Mouse (Mus musculus) megakaryocyte-erythroid progenitor cell, adult 5-6 weeks (primary cell): ENCODE results near the gene Olfr1234. TPM values are rescaled to one million over a fixed set of nuclear protein-coding genes. Genes with fewer than 3 reads are reported as not detected.

Experiments
- ATAC-seq: replicated peaks from 2 replicates; pipeline ENCODE4 v1.8.0; 2016; ENCODE audit warnings: mild to moderate bottlenecking, inconsistent platforms; ENCODE audit not compliant: severe bottlenecking, poor library complexity, low FRiP score, low TSS enrichment
- total RNA-seq, 2 experiments: library from RNA; stranded (forward) in 1 of 2; stranded (reverse) in 1 of 2; fragments of 200-1000, 215-1000 nt in 1 of 2; fragments of >200 nt in 1 of 2; fragmentation: Nextera tagmentation in 1 of 2; gene quantifications; 2 replicates each; pipeline ENCODE4 v1.2.3; 2014 to 2017

The Olfr1234 gene
- total RNA-seq (2014; fragmentation: Nextera tagmentation): not detected in 2 replicates
- total RNA-seq (2017): not detected in 2 replicates

DNA sequence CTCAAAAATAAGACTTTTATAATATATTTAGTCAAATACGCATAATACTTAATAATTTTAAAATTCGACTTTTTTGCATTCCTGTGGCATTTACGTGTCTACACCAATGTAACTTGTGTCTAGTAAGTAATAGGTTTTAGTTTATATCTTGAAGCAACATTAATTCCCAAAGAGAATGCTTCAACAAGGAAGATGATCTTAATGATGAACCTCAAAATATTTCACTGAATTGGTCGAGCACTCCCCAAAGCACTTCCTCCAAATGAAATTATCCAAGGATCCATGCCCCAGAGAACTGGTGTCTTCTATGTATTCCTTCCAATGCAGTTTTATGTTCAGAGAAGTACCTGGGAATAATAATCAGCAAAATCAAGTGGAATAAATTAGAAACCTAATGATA, at the start of gene Olfr1234:
TSS of gene Olfr1234 (minus strand) at position 101 of the 400 bp plus-strand sequence.
- no peak for ATAC-seq

DNA sequence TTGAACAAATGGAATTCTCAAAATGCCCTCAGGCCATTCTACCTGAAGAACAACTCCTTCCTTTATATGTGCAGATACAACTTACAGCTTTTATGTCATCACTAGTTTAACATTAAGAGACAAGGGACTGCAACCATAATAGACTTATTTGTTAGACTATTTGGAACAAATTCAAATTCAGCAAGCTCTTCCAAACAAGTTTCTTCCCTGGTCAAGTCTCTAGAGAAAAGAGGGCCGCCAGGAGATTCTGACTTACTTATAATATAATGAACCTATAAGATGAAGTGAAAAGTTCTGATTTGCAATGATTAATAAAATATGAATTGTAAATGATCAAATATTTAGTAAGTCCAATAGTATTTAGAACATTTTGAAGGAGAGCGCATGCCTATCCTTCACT, 44.9 kb upstream of the Olfr1234 start, which contains the start of gene Olfr1238:
TSS of gene Olfr1238 (minus strand) at position 101 of the 400 bp plus-strand sequence.
- no peak for ATAC-seq

DNA sequence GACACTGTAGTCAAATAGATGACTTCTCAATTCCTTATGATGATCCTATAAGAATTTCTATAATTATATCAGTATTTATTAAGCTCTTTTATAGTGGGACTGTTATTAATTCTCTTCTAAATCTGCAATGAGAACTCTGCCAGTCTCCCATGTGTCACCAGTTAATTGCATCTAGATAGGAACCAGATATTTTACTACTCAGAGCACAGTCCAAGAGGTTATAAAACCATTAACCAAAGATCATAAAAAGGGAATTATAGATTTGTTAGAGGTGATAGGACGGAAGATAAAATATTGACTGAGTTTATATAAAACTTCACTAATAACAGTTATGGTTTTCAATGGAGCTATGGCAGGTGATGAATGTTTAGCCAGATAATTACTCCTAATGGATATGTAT, 36.2 kb upstream of the Olfr1234 start:
- ATAC-seq: no peak

GRCm38 (mm10) chr2:89342298-89342697, 22.4 kb downstream of the Olfr1234 start, which contains the start of gene Olfr1233:
TSS of gene Olfr1233 (minus strand) at chr2:89342398.
- no peak for ATAC-seq

GRCm38 (mm10) chr2:89329575-89329974, 35.1 kb downstream of the Olfr1234 start, which contains the start of gene Olfr1232:
TSS of gene Olfr1232 (minus strand) at chr2:89329675.
- no peak for ATAC-seq

Other genes with a start within 250 kb of the Olfr1234 start
- gene Olfr1221, start 247.6 kb downstream of the Olfr1234 start, total RNA-seq (2014; fragmentation: Nextera tagmentation): not detected in 2 replicates
- not detected in 2 replicates for gene Olfr1221, start 247.6 kb downstream of the Olfr1234 start, total RNA-seq (2017)
- not detected in 2 replicates for gene Olfr1222, start 231.8 kb downstream of the Olfr1234 start, total RNA-seq (2014; fragmentation: Nextera tagmentation)
- gene Olfr1222, start 231.8 kb downstream of the Olfr1234 start, total RNA-seq (2017): not detected in 2 replicates
- not detected in 2 replicates for gene Olfr1223, start 213.3 kb downstream of the Olfr1234 start, total RNA-seq (2014; fragmentation: Nextera tagmentation)
- gene Olfr1223, start 213.3 kb downstream of the Olfr1234 start, total RNA-seq (2017): not detected in 2 replicates
- gene Olfr1224-ps1, start 200.8 kb downstream of the Olfr1234 start, total RNA-seq (2014; fragmentation: Nextera tagmentation): not detected in 2 replicates
- not detected in 2 replicates for gene Olfr1224-ps1, start 200.8 kb downstream of the Olfr1234 start, total RNA-seq (2017)
- not detected in 2 replicates for gene Olfr1225, start 190.2 kb downstream of the Olfr1234 start, total RNA-seq (2014; fragmentation: Nextera tagmentation)
- gene Olfr1225, start 190.2 kb downstream of the Olfr1234 start, total RNA-seq (2017): not detected in 2 replicates
- gene Olfr1226, start 164.8 kb downstream of the Olfr1234 start, total RNA-seq (2014; fragmentation: Nextera tagmentation): not detected in 2 replicates
- not detected in 2 replicates for gene Olfr1226, start 164.8 kb downstream of the Olfr1234 start, total RNA-seq (2017)
- not detected in 2 replicates for gene Olfr1228, start 110.8 kb downstream of the Olfr1234 start, total RNA-seq (2014; fragmentation: Nextera tagmentation)
- gene Olfr1228, start 110.8 kb downstream of the Olfr1234 start, total RNA-seq (2017): not detected in 2 replicates
- gene Olfr1229, start 76.9 kb downstream of the Olfr1234 start, total RNA-seq (2014; fragmentation: Nextera tagmentation): not detected in 2 replicates
- gene Olfr1229, start 76.9 kb downstream of the Olfr1234 start, total RNA-seq (2017): not detected in 2 replicates
- gene Olfr1230, start 67.6 kb downstream of the Olfr1234 start, total RNA-seq (2014; fragmentation: Nextera tagmentation): not detected in 2 replicates
- not detected in 2 replicates for gene Olfr1230, start 67.6 kb downstream of the Olfr1234 start, total RNA-seq (2017)
- gene Olfr1231, start 57.8 kb downstream of the Olfr1234 start, total RNA-seq (2014; fragmentation: Nextera tagmentation): not detected in 2 replicates
- not detected in 2 replicates for gene Olfr1231, start 57.8 kb downstream of the Olfr1234 start, total RNA-seq (2017)
- not detected in 2 replicates for gene Olfr1232, start 35.2 kb downstream of the Olfr1234 start, total RNA-seq (2014; fragmentation: Nextera tagmentation)
- not detected in 2 replicates for gene Olfr1232, start 35.2 kb downstream of the Olfr1234 start, total RNA-seq (2017)
- gene Olfr1233, start 22.5 kb downstream of the Olfr1234 start, total RNA-seq (2014; fragmentation: Nextera tagmentation): not detected in 2 replicates
- not detected in 2 replicates for gene Olfr1233, start 22.5 kb downstream of the Olfr1234 start, total RNA-seq (2017)
- gene Olfr1238, start 44.8 kb upstream of the Olfr1234 start, total RNA-seq (2014; fragmentation: Nextera tagmentation): not detected in 2 replicates
- gene Olfr1238, start 44.8 kb upstream of the Olfr1234 start, total RNA-seq (2017): not detected in 2 replicates
- gene Olfr1239, start 55.5 kb upstream of the Olfr1234 start, total RNA-seq (2014; fragmentation: Nextera tagmentation): not detected in 2 replicates
- gene Olfr1239, start 55.5 kb upstream of the Olfr1234 start, total RNA-seq (2017): not detected in 2 replicates
- gene Olfr1240, start 78.1 kb upstream of the Olfr1234 start, total RNA-seq (2014; fragmentation: Nextera tagmentation): not detected in 2 replicates
- gene Olfr1240, start 78.1 kb upstream of the Olfr1234 start, total RNA-seq (2017): not detected in 2 replicates
- gene Olfr1241, start 122.3 kb upstream of the Olfr1234 start, total RNA-seq (2014; fragmentation: Nextera tagmentation): not detected in 2 replicates
- gene Olfr1241, start 122.3 kb upstream of the Olfr1234 start, total RNA-seq (2017): not detected in 2 replicates
- gene Olfr1242, start 133.5 kb upstream of the Olfr1234 start, total RNA-seq (2014; fragmentation: Nextera tagmentation): not detected in 2 replicates
- not detected in 2 replicates for gene Olfr1242, start 133.5 kb upstream of the Olfr1234 start, total RNA-seq (2017)
- not detected in 2 replicates for gene Olfr1243, start 166.6 kb upstream of the Olfr1234 start, total RNA-seq (2014; fragmentation: Nextera tagmentation)
- not detected in 2 replicates for gene Olfr1243, start 166.6 kb upstream of the Olfr1234 start, total RNA-seq (2017)
- not detected in 2 replicates for gene Olfr1245, start 213.6 kb upstream of the Olfr1234 start, total RNA-seq (2014; fragmentation: Nextera tagmentation)
- gene Olfr1245, start 213.6 kb upstream of the Olfr1234 start, total RNA-seq (2017): not detected in 2 replicates
- gene Olfr1246, start 228.3 kb upstream of the Olfr1234 start, total RNA-seq (2014; fragmentation: Nextera tagmentation): not detected in 2 replicates
- gene Olfr1246, start 228.3 kb upstream of the Olfr1234 start, total RNA-seq (2017): not detected in 2 replicates
- gene Olfr1247, start 249.3 kb upstream of the Olfr1234 start, total RNA-seq (2014; fragmentation: Nextera tagmentation): not detected in 2 replicates
- gene Olfr1247, start 249.3 kb upstream of the Olfr1234 start, total RNA-seq (2017): not detected in 2 replicates